Mouse (Mus musculus) gastrocnemius, postnatal 10 days (tissue): ENCODE results near the gene Mapk8ip3. TPM values are rescaled to one million over a fixed set of nuclear protein-coding genes. Genes with fewer than 3 reads are reported as not detected.

ENCODE experiments used
- DNase-seq: peaks from one replicate; pipeline ENCODE4 v3.0.0; 2021; ENCODE audit warnings: mixed read lengths
- total RNA-seq, 2 experiments: library from RNA; stranded (reverse); gene quantifications; 2 replicates each; pipeline ENCODE4 v1.2.3; 2021

Mapk8ip3 gene
- total RNA-seq, 2 experiments from 2014 or later = 23.5 to 37.8 TPM

- no peak for DNase-seq
Observed at GRCm38 (mm10) chr17:24849733-24850064, 87.1 kb downstream of the Mapk8ip3 start.

DNA sequence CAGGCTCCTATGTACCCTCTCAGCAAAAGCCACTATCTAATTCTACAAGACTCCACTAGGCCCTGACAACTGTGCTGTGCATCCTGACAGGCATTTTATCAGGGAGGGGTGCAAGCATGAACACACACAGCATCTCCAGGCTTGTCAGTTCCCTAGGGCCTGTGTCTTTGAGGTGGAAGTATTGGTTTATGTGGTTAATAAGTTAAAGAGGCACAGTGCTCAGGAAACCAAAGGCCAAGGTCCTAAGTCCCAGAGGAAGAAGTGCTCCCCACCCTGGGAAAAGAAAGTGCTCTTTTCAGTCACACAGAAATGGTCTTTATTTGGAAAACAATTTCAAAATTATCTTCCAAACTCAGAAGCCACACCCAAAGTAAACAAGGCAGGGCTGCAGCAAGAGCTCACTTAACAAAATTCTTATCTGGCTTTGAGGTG lies 88.2 kb downstream of the Mapk8ip3 start:
- no peak for DNase-seq

DNA sequence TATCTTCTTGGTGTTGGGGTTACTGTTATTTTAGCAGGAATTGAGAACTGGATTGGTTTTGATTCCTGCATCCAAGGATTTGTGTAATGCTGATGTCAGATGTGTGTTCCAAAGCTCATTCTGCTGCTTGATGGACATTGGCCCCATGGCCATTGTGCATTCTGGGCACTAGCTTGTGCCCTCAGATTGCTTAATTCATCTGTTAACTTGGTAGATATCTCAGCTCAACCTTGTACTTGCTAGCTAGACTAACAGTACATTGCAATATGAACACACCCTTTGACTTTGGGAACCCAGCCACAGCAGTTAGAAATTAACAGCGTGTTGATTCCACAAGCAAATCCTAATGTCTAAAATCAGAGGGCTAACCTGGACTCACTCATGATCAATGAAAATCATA lies 89.4 kb downstream of the Mapk8ip3 start:
- DNase-seq = no peak

DNA sequence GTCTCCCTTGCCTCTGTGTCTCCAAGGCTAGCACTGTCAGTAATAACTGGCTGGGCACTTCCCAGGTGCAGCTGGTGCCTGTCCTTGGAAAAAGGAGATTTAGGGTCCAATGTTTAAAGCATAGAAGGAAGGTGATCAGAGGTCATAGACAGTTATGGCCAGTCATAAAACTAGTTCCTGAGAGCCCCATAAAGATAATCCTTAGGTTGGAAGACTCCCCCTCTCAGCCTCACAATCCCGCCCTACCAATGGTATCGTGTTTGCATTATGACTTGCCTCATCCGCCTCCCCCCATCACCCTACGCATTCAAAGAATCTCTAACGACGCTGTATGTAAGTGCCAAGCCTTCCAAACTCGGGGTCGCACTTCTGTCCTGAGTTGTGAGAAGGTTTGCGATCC lies 92.3 kb downstream of the Mapk8ip3 start:
- no peak for DNase-seq

GRCm38 (mm10) chr17:24842631-24843030 lies 94.1 kb downstream of the Mapk8ip3 start:
- no peak for DNase-seq

Other genes starting within 250 kb of the Mapk8ip3 start
- gene Syngr3, start 247.0 kb downstream of the Mapk8ip3 start, total RNA-seq = under 1 TPM; 0.16 to 0.52 TPM
- 10 to 100 TPM; 22.2 to 24.6 TPM for gene Gfer, start 240.8 kb downstream of the Mapk8ip3 start, total RNA-seq
- 1 to 10 TPM; 1.6 to 1.9 TPM for gene Noxo1, start 240.7 kb downstream of the Mapk8ip3 start, total RNA-seq
- gene Tbl3, start 229.3 kb downstream of the Mapk8ip3 start, total RNA-seq = 10 to 100 TPM; 16.7 to 19.4 TPM
- not detected for gene Rnf151, start 218.9 kb downstream of the Mapk8ip3 start, total RNA-seq
- gene Rps2, start 218.9 kb downstream of the Mapk8ip3 start, total RNA-seq = 100 to 1,000 TPM; 732 to 736 TPM
- 100 to 1,000 TPM; 400 to 516 TPM for gene Ndufb10, start 212.5 kb downstream of the Mapk8ip3 start, total RNA-seq
- gene Rpl3l, start 209.2 kb downstream of the Mapk8ip3 start, total RNA-seq = 100 to 1,000 TPM; 593 to 752 TPM
- gene Msrb1, start 200.3 kb downstream of the Mapk8ip3 start, total RNA-seq = 100 to 1,000 TPM; 127 to 132 TPM
- under 1 TPM in 1 of 2 experiments, not detected in 1; 0.32 TPM for gene Hs3st6, start 184.0 kb downstream of the Mapk8ip3 start, total RNA-seq
- gene Meiob, start 132.7 kb downstream of the Mapk8ip3 start, total RNA-seq = not detected
- 10 to 100 TPM; 78.0 to 86.1 TPM for gene Hagh, start 96.8 kb downstream of the Mapk8ip3 start, total RNA-seq
- 10 to 100 TPM; 30.7 to 33.6 TPM for gene Fahd1, start 86.6 kb downstream of the Mapk8ip3 start, total RNA-seq
- 1 to 10 TPM; 3.6 to 7.0 TPM for gene Igfals, start 71.0 kb downstream of the Mapk8ip3 start, total RNA-seq
- 10 to 100 TPM; 15.0 to 18.5 TPM for gene Nubp2, start 50.6 kb downstream of the Mapk8ip3 start, total RNA-seq
- gene Spsb3, start 50.3 kb downstream of the Mapk8ip3 start, total RNA-seq = 10 to 100 TPM; 28.2 to 30.4 TPM
- 10 to 100 TPM; 12.0 to 20.8 TPM for gene Eme2, start 41.9 kb downstream of the Mapk8ip3 start, total RNA-seq
- 100 to 1,000 TPM; 108 to 121 TPM for gene Mrps34, start 41.9 kb downstream of the Mapk8ip3 start, total RNA-seq
- 10 to 100 TPM; 13.5 to 14.7 TPM for gene Nme3, start 40.5 kb downstream of the Mapk8ip3 start, total RNA-seq
- gene Jpt2, start 23.7 kb upstream of the Mapk8ip3 start, total RNA-seq = 10 to 100 TPM; 17.2 to 24.5 TPM
- 1 to 10 TPM; 9.1 to 9.9 TPM for gene Cramp1l, start 78.8 kb upstream of the Mapk8ip3 start, total RNA-seq
- gene Ift140, start 79.1 kb upstream of the Mapk8ip3 start, total RNA-seq = 1 to 10 TPM; 6.3 to 7.3 TPM
- gene Tmem204, start 146.6 kb upstream of the Mapk8ip3 start, total RNA-seq = 10 to 100 TPM; 16.0 to 16.5 TPM
- 10 to 100 TPM; 13.0 to 16.1 TPM for gene Telo2, start 179.0 kb upstream of the Mapk8ip3 start, total RNA-seq
- 1 to 10 TPM; 7.3 to 8.7 TPM for gene Ptx4, start 183.8 kb upstream of the Mapk8ip3 start, total RNA-seq
- gene Clcn7, start 196.4 kb upstream of the Mapk8ip3 start, total RNA-seq = 10 to 100 TPM; 14.0 to 20.0 TPM
- gene Ccdc154, start 225.5 kb upstream of the Mapk8ip3 start, total RNA-seq = under 1 TPM; 0.09 TPM
- gene Gm38655, start 238.5 kb upstream of the Mapk8ip3 start, total RNA-seq = not detected
- 10 to 100 TPM; 12.3 to 12.4 TPM for gene BC003965, start 247.6 kb upstream of the Mapk8ip3 start, total RNA-seq